Mouse (Mus musculus) bone marrow macrophage, adult 2 months (primary cell): Measurements from ENCODE around the gene Sub1.

ENCODE experiments used
- CTCF ChIP-seq: IDR thresholded peaks from 2 replicates; pipeline ENCODE4 v1.5.1; 2012; ENCODE audit warnings: low read depth, mild to moderate bottlenecking, low read length, moderate library complexity
- POLR2A ChIP-seq: IDR thresholded peaks from 2 replicates; pipeline ENCODE4 v1.6.1; 2012; ENCODE audit warnings: mild to moderate bottlenecking, low read depth, low read length, borderline replicate concordance

DNA sequence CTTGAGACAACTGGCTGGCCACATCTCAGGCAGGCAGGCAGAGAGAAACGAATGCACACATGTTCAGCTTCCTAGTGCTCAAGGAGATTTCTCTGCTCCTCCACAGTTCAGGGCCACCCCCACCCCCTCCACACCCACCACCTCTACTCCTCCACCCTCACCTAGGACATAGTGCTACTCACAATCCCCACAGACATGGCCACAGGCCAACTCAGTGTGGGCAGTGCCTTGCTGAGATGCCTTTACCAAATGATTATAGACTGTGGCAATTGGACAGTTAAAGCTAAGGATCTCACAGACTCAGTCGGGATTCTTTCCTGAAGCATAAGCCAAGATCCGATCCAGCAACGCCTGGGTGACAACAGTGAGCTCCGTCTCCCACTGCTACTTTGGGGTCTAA is 39.9 kb upstream of the Sub1 start:
- TF ChIP-seq CTCF: no peak
- TF ChIP-seq POLR2A: no peak
